Mouse (Mus musculus): ENCODE measurements at regions not wholly inside any gene's neighbourhood (a gene's known extent, or its start where the extent isn't known, plus 50 kb on each side); places are given as distances from the start of the nearest gene placed in this dataset.

DNA sequence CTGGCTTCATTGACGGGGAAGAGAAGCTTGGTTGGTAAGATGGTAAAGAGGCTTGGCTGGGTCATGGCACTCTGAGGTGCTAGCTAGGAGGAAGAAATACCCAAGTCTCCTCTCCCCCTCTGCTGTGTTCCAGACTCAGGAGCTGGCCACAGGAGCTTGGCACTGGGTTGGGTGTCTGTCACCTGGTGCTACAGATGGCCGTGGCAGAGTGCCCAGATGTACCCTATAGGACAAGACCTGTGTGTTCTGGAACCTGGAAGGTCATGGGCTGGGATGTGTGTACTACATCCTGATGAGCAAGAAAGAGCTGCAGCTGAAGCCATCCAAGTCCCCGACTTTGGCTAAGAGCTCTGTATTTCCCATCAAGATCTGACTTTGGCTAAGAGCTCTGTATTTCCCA is 72.4 kb downstream of the Nupl2 start:
- no peak for DNase-seq (ENCODE audit: low spot score in 2 of 2)

DNA sequence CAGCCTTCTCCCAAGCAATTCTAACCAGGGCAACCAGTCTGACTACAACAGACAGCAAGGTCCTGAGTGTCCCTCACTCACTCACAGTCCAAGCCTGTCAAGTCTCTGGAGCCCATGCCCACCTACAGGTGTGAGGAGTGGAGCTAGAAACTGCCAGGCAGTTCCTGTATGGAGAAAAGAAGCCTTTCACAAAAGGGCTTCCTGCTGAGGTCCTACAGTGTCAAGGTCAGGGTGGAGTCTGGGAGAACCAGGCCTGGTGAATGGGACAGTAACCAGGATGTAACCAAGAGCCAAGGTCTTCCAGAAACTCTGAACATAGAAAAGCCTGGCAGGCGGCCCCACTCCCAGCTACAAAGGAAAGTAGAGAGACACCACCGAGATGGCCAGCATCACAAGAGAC is 74.2 kb downstream of the Nupl2 start:
- DNase-seq (ENCODE audit: low spot score in 2 of 2), result no peak

DNA sequence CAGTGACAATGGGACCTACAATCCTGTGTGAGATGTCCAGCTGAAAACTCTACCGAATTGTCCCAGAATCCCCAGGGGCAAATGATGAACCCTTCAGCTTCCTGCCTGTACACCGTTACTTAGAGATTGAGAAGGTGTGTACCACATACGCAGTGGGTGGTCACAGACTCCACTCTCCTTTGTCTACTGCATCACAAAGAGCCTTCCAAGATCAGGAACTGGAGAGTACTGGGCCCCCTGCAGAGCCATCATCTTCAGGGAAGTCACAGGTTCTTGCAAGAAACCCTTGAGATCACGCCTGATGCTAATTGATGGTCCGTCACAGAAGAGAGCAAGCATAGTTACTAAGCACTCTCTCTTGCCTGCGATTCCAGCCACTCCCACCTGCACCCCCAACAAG is 79.4 kb downstream of the Nupl2 start:
- no peak for DNase-seq (ENCODE audit: low spot score in 2 of 2)

DNA sequence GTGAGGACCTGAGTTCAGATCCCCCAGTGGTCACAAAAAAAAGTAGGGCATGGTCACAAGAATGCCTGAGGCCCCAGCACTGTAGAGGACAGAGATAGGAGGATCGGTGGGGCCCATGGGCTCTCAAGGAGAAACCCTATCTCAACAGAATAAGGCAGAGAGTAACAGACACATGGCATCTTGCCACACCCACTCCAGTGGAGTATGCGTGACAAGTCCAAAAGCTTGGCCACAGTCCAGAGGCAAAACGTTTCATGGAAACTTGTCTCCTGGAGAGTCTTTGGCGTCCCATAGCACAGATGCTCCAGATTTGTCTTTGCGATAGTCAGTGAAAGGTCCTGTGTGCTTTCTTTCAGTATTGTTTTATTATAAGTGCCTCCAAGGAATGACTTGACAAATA is 90.7 kb downstream of the Nupl2 start:
- no peak for DNase-seq (ENCODE audit: low spot score in 2 of 2)

DNA sequence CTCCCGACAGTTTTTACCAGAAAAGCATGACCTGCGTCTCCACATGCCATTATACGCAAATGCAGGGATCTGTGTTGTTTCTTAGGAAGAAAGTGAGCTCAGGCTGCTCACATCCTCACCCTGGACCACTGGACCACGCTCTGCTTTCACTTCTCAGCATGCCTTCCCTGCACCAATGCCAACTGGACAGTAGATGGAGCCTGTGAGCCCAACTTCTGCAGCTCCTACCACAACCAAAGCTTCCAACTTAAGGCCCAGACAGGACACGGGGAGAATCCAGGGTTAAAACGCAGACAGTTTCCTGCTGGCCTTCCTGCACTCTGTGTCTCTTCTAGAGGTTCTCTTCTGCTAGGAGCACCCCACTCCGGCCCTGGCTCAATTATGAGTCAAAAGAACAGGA is 90.3 kb downstream of the Kcnh2 start:
- peak; percentile 55 to 71 for DNase-seq (ENCODE audit: low spot score in 2 of 2)

DNA sequence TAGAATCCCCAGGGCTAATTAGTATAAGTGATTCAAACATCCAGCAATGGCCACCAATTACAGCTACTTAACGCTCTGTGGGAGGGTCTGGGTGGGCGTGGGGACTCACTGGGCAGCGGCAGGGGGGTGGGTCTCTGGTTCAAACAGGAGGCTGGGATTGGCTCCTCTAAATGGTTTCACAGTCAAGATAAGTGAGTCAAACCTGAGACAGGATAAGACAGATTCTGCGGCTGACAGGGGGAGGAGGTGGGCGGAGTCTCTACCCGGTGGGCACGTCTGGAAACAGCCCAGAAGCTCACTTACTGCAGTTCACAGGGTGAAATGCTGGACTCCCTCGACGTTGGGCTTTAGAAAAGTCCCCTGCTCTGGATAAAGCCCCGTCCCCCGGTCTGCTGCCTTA is 89.3 kb downstream of the Kcnh2 start:
- DNase-seq (ENCODE audit: low spot score in 2 of 2), result no peak

DNA sequence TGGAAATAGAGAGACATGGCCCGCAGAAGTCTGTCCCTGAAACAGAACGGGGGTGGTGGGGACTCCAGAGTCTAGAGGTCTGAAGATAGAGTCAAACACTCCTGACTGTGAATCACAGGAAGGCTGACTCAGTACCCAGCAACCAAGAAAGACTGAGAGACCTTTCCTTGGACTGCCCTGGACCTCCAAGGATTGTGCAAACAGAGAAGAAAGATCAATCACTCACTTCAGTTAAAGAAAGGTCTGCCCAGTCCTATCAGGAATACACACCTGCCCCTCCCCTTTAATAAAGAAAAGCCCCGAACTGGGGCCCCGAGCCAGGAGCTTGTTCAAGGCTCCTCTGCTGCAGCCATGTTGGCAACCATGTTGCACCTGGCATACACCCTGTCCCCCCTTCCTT is 87.3 kb downstream of the Kcnh2 start:
- DNase-seq (ENCODE audit: low spot score in 2 of 2), result no peak

DNA sequence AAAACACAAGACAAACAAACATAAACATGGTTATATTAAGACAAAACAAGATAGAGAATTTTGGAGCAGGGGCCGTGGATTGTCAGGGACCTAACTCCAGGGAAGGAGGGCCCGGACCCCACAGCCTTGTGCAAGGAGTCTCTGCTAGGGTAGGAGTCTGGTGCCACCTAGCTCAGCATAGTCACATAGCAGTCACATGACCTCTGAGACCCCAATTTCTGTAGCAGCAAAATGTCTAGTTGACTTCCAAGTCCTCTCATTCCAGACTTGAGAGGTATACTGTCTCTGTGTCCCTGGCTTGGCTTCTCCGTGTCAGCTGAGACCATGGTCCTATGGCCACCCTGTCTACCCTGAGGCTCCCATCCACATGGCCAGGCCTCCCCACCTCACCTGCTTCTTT is 86.0 kb downstream of the Kcnh2 start:
- DNase-seq (ENCODE audit: low spot score in 2 of 2), result no peak

DNA sequence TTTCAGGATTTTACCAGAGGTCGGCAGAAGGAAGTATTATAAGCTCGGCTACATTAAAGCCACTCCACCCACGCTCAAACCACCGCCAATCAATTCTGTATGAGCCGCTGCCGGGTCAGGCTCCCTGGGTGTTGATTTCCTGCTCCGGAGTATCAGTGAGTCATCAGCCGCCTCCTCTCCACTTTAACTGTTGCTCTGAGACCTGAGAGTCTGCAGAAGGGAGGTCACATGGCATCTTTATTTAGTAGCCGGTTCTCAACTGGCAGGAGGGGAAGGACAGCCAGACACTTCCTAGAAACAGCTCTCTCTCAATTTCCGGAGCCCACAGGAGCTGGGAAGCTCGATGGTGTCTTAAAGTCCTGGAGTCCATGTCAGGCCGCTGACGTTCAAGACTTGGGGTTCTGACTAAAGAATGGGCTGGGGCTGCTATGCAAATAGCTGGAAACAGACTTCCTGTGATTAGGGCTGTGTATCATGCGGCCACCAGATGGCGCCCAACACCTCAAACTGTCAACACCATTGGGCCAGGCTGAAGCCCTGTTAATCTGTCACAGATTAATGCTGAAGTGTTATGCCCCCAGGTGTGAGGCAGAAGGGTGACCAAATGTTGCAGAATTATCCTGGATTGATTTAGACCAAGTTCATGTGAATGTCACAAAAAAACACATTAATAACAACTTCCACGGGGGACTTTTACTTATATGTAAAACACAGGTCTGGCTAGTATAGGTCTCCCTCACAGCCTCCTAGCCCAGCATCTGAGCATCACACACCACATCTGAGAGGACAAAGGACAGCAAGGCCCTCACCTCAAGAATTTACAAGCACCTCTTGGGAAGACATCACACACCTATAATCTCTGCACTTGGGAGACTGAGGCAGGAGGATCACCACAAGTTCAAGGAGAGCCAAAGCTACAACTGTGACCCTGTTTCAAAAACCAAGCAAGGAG is 84.8 kb downstream of the Kcnh2 start:
- peak; percentile 63 to 80 for DNase-seq (ENCODE audit: low spot score in 2 of 2)

All from urinary bladder, postnatal 4 days (tissue).